Mouse (Mus musculus) C2C12 (cell line): ENCODE results near the gene Mpzl1. TPM values are rescaled to one million over a fixed set of nuclear protein-coding genes. Genes with fewer than 3 reads are reported as not detected.

Source experiments
- H3K27me3 ChIP-seq: one replicate; pipeline ENCODE4 v1.6.1; 2011; ENCODE audit not compliant: control insufficient read depth, insufficient read depth, insufficient read length
- H3K36me3 ChIP-seq: one replicate; pipeline ENCODE4 v1.6.1; 2011; ENCODE audit not compliant: control insufficient read depth, insufficient read depth
- H3K4me3 ChIP-seq: one replicate; pipeline ENCODE4 v1.5.1; 2011; ENCODE audit warnings: mild to moderate bottlenecking, control low read depth; ENCODE audit not compliant: poor library complexity, insufficient read depth, severe bottlenecking
- H3K79me2 ChIP-seq: one replicate; pipeline ENCODE4 v1.6.1; 2011; ENCODE audit not compliant: control insufficient read depth, insufficient read depth
- H3K79me3 ChIP-seq: one replicate; pipeline ENCODE4 v1.6.1; 2011; ENCODE audit warnings: low read depth, control low read depth
- H3ac ChIP-seq: one replicate; pipeline ENCODE3; 2011; ENCODE audit warnings: low read depth; ENCODE audit not compliant: control insufficient read depth, insufficient read length
- CEBPB ChIP-seq: IDR thresholded peaks from one replicate; pipeline ENCODE4 v1.6.1; 2011; ENCODE audit warnings: low read depth, mild to moderate bottlenecking, control low read depth, moderate library complexity
- CTCF ChIP-seq: IDR thresholded peaks from one replicate; pipeline ENCODE4 v1.5.1; 2011; ENCODE audit not compliant: control insufficient read depth, insufficient read depth, insufficient read length
- FOSL1 ChIP-seq: IDR thresholded peaks from one replicate; pipeline ENCODE4 v1.8.0; 2011; ENCODE audit warnings: mild to moderate bottlenecking, low read length; ENCODE audit not compliant: poor library complexity, insufficient read depth, severe bottlenecking
- MAX ChIP-seq: IDR thresholded peaks from one replicate; pipeline ENCODE4 v1.6.1; 2011; ENCODE audit warnings: mild to moderate bottlenecking, control low read depth
- MYOD1 ChIP-seq: IDR thresholded peaks from one replicate; pipeline ENCODE4 v1.6.1; 2011; ENCODE audit warnings: low read depth; ENCODE audit not compliant: control insufficient read depth, insufficient read length
- MYOG ChIP-seq: IDR thresholded peaks from one replicate; pipeline ENCODE4 v1.6.1; 2011; ENCODE audit not compliant: control insufficient read depth, insufficient read length; ENCODE audit errors: extremely low read depth
- USF1 ChIP-seq: IDR thresholded peaks from one replicate; pipeline ENCODE4 v1.6.1; 2011; ENCODE audit warnings: low read depth, mild to moderate bottlenecking, control low read depth, moderate library complexity
- polyA plus RNA-seq: library from polyadenylated mRNA; unstranded; fragments of >200 nt; fragmentation: generic; extraction: Trizol; gene quantifications from one replicate; pipeline ENCODE4 v1.2.1, GENCODE M21; 2012; ENCODE audit warnings: missing spikeins

The Mpzl1 gene
- polyA plus RNA-seq, 1 experiment, result 32.1 TPM

- no peaks in the 10 kb centered on the region for H3K36me3 ChIP-seq
- TF ChIP-seq USF1 (no peak), CTCF (no peak), CEBPB (no peak), MYOG (no peak), MAX (no peak), FOSL1 (no peak), MYOD1 (no peak)
- no peak overlapping the region for H3ac ChIP-seq
- H3K4me3 ChIP-seq, result no peak overlapping the region
- no peaks in the 10 kb centered on the region for H3K27me3 ChIP-seq
- peaks cover 7% of the 10 kb centered on the region for H3K79me3 ChIP-seq
- peaks cover 73% of the 10 kb centered on the region for H3K79me2 ChIP-seq
These were observed 3.2 kb downstream of the Mpzl1 start for GRCm38 (mm10) chr1:165631136-165631535.

- peaks cover 7% of the 10 kb centered on the region for H3K79me3 ChIP-seq
- no peak overlapping the region for H3K4me3 ChIP-seq
- H3K79me2 ChIP-seq, result peaks cover 80% of the 10 kb centered on the region
- no peaks in the 10 kb centered on the region for H3K27me3 ChIP-seq
- no peak overlapping the region for H3ac ChIP-seq
- H3K36me3 ChIP-seq, result no peaks in the 10 kb centered on the region
- TF ChIP-seq MYOD1, result no peak
- no peak for TF ChIP-seq CTCF
- TF ChIP-seq CEBPB, result no peak
- no peak for TF ChIP-seq MAX
- no peak for TF ChIP-seq FOSL1
- TF ChIP-seq MYOG, result no peak
- TF ChIP-seq USF1, result no peak
These were observed 4.4 kb downstream of the Mpzl1 start for GRCm38 (mm10) chr1:165629975-165630374.

GRCm38 (mm10) chr1:165628603-165629002 lies 5.7 kb downstream of the Mpzl1 start:
- peaks cover 78% of the 10 kb centered on the region for H3K79me2 ChIP-seq
- peaks cover 4% of the 10 kb centered on the region for H3K79me3 ChIP-seq
- no peaks in the 10 kb centered on the region for H3K36me3 ChIP-seq
- TF ChIP-seq FOSL1 (no peak), MAX (no peak), MYOD1 (no peak), CEBPB (no peak), CTCF (no peak), USF1 (no peak), MYOG (no peak)
- H3K27me3 ChIP-seq, result no peaks in the 10 kb centered on the region
- no peak overlapping the region for H3ac ChIP-seq
- no peak overlapping the region for H3K4me3 ChIP-seq

- TF ChIP-seq MAX (no peak), MYOG (no peak), CTCF (no peak), MYOD1 (no peak), USF1 (no peak), FOSL1 (no peak), CEBPB (no peak)
- H3ac ChIP-seq, result no peak overlapping the region
- H3K4me3 ChIP-seq, result no peak overlapping the region
- no peaks in the 10 kb centered on the region for H3K27me3 ChIP-seq
- H3K79me2 ChIP-seq, result peaks cover 51% of the 10 kb centered on the region
- H3K79me3 ChIP-seq, result peaks cover 3% of the 10 kb centered on the region
- no peaks in the 10 kb centered on the region for H3K36me3 ChIP-seq
These were observed 8.4 kb downstream of the Mpzl1 start for GRCm38 (mm10) chr1:165625896-165626295.

GRCm38 (mm10) chr1:165625058-165625457 lies 9.3 kb downstream of the Mpzl1 start:
- H3K79me2 ChIP-seq, result peaks cover 45% of the 10 kb centered on the region
- peaks cover 3% of the 10 kb centered on the region for H3K79me3 ChIP-seq
- H3K36me3 ChIP-seq, result no peaks in the 10 kb centered on the region
- H3K4me3 ChIP-seq, result no peak overlapping the region
- no peaks in the 10 kb centered on the region for H3K27me3 ChIP-seq
- H3ac ChIP-seq, result no peak overlapping the region
- TF ChIP-seq USF1, result no peak
- TF ChIP-seq MYOD1, result no peak
- TF ChIP-seq FOSL1, result no peak
- no peak for TF ChIP-seq CEBPB
- no peak for TF ChIP-seq MYOG
- TF ChIP-seq CTCF, result no peak
- no peak for TF ChIP-seq MAX

- TF ChIP-seq MYOG (no peak), MYOD1 (no peak), MAX (no peak), USF1 (no peak)
- Histone ChIP-seq H3K27me3 (no peaks in the 10 kb centered on the region), H3ac (no peak overlapping the region), H3K79me3 (peaks cover 1% of the 10 kb centered on the region), H3K79me2 (no peaks in the 10 kb centered on the region), H3K36me3 (no peaks in the 10 kb centered on the region), H3K4me3 (no peak overlapping the region)
These were observed 16.1 kb downstream of the Mpzl1 start for GRCm38 (mm10) chr1:165618201-165618624.
